Mouse (Mus musculus): ENCODE results near the gene Yipf7.

DNA sequence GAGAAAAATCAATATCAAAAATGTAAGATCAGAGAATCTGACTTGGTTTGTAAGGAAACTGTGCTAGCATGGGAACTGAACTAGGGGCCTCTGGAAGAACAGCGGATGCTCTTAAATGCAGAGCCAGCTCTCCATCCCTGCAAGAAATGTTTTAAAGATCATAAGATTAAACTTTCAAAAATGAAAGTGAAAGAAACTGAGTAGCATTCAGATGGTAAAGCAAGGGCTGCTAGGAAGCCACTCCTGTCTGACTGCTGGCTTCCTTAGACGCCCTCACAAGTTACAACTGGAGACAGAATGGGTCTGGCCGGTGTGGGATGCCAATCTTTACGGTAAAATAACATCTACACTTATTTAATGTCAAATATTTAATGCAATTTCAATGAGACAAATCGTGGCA, 20.4 kb downstream of the Yipf7 start:
- TF ChIP-seq POLR2A (IDR thresholded peaks at IDR 0.05; ENCODE audit: insufficient read depth, low read depth, low read length): no peak
- TF ChIP-seq CTCF (IDR thresholded peaks at IDR 0.05; ENCODE audit: insufficient read depth, low read depth, low read length): no peak
